Mouse (Mus musculus) adrenal gland, postnatal 4 days (tissue): ENCODE measurements around the gene Gm20388. TPM values are rescaled to one million over a fixed set of nuclear protein-coding genes. Genes with fewer than 3 reads are reported as not detected.
A peak's percentile ranks its signal among the peaks of the same experiment; 100 is the strongest.

Source experiments
- DNase-seq, 2 experiments: peaks; one replicate each; pipeline ENCODE4 v3.0.0; 2021 to 2022; ENCODE audit warnings: low spot score in 2 of 2, mixed read lengths in 2 of 2
- total RNA-seq, 2 experiments: library from RNA; stranded (reverse); gene quantifications; 2 replicates each; pipeline ENCODE4 v1.2.3; 2021

The Gm20388 gene
- total RNA-seq, 2 experiments from 2014 or later: 8.8 TPM; not detected in 1

DNA sequence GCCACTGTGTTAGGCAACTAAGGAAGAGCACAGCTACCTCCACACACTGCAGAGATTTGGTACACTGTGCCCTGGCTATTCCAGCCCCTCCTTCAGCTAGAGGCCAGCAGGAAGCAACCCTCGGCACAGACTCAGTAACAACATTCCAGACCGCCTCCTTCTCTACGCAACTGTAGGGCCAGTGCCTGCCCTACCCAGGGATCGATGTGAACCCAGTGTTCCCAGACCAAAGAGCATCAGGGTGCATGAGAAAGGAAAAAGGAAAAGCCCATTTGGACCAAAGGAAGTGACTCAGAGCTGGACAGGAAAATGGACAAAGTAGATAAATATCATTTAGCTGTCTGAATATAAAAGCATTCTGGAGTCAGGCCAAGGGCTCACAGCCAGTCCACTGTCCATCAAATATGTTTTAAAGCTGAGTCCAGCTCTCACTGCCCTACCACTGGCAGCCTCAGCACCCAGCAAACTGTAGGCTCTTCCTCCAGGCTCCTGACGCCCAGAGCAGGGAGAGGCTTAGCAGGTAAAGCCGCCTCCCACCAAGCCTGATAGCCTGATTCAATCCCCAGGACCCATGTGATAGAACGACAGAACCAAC is 1708.9 kb downstream of the Gm20388 start:
- DNase-seq: no peak

DNA sequence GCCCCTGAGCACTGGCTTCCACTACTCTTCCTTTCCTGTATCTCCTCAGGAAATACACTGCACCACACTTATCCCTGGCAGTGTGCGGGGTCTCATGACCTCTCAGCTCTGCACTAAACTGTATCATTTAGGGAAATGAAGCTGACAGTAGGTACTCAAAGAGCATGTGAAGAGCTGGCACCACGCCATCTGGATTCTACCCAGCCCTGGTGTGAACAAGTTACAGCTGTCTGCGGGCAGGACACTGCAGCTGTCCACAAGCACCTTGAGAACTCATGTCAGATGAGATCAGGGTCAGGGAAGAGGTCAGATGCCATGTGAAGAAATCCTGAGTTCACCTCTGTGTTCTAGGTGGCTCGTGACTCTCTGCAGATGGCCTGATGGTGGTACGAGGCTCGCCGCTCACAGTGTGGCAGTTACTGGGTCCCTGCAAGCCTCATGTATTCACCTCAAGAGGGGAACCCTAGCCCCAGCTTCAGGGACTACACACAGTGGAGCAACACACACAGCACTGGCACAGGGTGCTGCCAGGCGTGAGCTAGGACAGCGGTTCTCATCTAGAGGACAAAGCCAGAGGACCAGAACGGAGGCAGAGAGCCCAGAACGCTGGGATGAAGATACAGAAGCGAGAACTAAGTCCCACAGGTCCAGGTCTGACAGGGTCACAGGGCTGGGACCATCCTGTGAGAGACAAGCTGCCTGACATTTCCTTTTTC is 1710.3 kb downstream of the Gm20388 start:
- no peak for DNase-seq

DNA sequence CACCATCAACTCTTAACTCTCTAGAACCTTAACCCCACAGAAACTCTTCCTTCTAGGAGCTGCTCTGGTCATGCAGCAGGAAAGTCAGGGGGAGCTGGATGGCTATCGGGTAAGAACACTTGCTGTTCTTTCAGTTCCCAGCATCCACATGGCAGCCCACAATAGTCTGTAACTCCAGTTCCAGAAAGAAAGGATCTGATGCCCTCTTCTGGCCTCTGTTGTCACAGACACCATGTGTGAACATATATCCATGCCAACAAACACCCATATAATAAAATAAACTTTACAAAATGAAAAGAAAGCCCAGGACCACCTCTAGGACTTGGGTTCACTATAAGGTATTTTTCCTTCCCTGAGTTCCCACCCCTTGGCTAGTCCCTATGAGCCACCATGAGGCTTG is 1711.2 kb downstream of the Gm20388 start:
- no peak for DNase-seq

DNA sequence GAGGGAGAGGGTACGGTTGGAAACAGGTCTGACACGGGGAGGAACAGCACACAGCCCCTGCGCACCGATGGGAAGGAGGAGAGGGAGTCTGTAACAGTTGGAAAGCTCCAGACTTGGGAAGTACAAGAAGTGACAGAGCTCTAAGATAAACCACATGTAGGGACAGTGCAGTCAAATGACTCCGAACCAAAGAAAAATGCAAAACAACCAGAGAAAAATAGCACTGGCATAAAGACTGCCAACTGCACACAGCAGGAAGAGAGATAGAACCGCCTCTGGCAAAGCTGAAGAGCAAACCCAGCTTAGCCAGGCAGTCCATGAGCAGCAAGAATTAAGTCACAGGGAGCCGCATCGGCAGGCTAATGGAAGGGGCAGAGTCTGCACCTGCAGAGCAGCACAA is 1712.4 kb downstream of the Gm20388 start:
- DNase-seq: no peak

DNA sequence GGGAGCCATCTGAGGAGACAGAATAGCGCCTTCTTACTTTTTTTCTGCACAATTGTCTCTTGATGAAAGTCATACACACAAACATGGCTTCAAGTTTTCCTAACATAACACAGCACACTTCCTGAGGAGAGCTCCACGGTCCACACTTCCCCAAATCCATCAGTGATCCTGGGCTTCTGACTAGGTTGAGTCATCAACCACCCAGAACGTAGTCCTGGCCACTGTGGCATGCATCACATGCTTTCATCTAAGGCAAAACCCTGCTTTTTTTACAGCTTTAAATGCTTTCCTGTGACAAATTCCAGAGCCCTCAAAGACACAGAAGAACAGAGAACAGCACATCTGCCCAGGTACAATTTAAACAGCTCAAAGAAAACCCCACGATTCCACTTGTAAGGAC is 1718.0 kb downstream of the Gm20388 start:
- DNase-seq: no peak

DNA sequence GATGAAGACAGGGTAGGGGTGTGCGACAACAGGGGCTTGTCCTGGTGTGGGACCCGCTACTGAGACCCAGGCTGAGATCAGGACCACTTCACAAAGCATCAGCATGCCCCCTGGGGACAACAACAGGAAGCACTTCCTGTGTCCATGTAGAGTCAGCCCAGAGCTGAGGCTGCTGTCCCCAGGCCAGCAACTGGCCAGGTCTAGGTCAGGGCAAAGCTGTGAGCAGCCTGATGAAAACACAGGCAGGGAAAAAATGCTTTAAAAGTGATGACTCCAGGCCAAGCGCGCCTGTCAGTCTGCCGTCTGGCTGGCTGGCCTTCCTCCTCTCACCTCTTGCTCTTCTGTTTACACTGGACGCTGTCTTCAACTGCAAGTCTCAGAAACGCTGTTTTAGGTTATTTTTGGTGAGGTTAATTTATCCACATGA is 1721.0 kb downstream of the Gm20388 start:
- no peak for DNase-seq

DNA sequence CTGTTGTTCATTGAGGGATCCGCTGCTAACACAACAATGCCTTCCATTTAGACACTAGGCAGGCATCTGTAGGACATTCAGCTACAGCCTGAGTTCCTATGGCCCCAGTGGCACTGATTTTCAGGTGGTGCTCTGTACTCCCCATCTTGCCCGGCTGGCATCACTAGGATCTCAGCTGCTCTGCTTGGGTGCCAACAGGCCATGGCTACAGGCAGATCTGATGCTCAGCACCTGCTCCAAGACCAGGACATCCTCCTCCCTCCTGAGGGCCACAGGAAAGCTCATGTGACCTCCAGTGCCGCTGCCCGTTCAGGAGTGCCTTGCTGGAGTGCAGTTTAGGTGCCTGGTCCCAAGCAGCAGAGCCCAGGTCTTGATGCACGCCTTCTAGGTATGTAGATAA is 1721.8 kb downstream of the Gm20388 start:
- DNase-seq: no peak

DNA sequence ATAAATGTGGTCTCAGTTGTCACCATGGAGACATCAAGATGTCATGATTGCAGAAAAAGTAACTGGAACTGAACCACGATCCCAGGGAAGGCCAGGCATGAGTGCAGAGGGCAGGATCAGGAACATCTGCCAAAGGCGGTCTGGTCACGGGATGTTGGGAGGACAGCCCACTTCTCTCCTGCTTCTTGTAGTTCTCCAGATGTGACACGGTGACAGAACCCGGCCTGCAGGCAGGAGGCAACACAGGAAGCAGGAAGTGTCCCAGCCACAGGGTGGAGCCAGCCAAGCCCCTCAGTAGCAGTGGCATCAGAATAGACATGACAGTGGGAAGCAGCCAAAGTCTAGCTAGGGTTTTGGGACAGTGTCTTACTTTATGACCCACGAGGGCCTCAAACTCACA is 1724.9 kb downstream of the Gm20388 start:
- no peak for DNase-seq

DNA sequence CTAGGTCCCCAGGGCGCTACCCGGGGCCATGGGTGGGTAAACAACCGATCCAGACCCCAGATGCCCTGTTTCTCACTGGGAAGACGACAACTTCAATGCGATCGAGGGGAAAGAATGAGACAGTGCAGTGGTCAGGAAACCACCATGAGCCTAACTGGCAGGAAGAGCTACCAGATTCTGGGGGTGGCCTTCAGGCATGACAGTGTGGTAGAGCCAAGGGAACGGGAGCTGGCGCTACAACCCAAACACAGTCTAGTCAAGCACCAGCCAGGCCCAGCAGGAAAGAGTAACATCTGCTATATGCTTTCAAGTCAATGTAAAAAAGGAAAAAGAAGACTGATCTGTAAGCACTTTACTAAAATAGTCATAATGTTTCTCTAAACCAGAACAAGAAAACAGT is 1725.5 kb downstream of the Gm20388 start:
- no peak for DNase-seq

DNA sequence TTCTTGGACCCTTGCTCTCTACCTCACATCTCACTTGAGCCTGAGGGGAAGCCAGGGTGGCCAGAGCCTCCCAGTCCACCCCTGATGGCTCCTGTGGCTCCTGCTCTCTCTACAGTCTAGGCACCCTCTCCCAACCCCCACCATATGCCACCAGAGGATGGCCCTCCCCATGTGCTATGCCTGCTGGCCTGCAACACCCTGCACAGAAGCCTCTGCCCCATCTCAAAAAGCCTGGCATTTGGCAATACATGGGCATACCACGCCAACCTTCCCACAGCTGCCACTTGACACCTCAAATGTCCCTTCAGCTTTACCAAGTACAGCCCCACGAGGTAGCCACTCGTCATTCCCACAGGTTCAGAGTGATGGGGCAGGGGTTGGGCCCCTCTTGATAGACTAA is 1732.2 kb downstream of the Gm20388 start:
- no peak for DNase-seq

DNA sequence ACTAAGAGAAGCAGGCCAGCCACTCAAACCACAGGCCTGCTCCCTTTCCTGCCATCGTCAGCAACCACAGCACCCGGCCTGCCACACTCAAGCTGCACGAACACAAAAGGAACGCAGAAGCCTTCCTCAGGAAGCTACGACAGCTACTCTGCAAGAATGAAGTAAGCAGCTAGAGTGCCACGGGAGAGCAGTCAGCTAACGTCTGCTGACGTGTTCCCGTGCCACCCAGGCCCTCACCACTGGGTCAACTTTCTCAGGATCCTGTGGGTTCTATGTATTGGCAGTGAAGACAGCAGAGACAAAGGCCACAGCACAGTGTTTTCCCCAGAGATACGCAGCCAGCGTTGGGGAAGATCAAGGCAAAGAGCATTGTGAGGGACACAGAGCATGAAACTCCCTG is 1732.7 kb downstream of the Gm20388 start:
- no peak for DNase-seq

DNA sequence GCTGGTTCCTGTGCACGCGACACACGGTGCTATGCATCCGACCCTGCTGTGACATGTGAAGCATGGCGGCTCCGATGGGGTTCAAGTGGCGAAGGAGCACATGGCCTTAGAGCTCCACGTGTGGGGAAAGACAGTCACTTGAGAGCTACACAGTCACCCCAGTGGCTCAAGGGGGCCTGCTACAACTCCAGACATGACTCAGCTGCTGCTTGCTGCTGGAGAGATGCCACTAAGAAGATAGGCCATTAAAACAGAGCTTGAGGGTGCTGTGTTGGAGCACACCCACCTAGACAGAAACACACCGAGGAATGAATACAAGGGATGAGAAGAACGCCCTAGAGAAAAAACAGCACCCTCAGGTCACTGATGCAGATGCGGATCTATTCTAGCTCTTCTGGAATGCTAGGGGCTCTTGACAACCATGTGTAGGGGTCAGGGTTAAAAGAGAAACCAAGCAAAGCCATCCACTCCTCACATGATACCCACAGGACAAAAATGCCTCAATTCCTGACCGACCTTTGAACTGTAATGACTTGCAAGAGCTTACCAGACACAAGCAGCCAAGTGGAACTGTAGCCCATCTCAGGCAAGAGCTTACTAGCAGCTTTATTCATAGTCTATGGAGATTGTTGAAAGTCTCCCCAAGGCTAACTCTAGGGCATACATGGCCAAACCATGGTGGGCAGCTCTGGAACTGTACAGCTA is 1737.0 kb downstream of the Gm20388 start:
- DNase-seq: no peak

DNA sequence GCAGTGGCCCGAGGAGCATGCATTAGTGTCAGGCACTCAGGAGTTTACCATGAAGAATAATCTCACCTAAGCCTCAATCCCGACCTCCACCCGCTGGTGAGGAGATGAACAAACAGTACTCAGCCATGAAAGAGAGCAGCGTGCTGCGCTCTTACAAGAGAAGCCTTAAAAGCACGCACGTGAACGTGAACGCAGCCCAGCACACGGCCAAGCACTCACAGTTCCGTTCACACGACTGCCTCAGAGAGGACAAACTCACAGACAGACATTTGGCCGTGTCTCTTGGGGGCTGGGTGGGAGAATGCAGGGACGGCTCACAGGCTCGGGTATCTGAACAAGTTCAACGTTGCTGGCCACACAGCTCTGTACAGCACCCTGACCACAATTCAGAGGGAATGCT is 1737.8 kb downstream of the Gm20388 start:
- DNase-seq: no peak

DNA sequence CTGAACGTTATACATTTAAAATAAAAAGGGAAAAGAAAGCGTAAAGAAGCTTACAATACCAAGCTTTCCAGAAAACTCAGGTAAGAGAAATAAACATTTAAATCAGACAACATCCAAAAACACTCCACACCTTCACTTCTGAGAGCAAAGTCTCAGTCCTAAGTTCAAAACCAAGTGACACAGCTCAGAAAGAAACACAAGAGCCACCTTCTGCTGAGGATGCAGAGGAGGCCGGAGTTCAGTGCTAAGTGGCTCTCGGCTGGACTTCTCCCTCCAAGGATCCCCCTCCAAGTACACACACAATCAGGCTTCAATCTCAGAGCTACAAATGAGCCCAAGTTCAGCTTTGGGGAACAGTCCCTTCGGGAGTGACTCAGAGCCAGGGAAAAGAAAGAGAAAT is 1738.8 kb downstream of the Gm20388 start:
- no peak for DNase-seq

DNA sequence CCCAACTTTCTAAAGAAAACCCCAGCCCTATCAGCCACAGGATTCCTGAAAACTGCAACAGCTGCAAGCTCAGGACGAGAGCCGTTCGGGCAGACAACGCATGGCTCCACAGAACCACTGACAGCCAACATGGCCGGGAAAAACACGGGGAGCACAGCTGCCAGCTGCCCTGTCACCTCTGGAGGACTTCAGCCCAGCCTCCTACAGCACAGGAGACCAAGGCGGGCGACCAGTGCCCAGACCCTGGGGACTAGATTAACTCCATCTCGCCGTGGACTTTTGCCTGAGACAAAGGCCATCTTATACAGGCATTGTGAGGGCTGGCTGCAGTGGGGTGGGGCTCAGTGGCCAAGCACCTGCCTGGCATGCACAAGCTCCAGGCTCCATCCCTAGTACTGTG is 1739.3 kb downstream of the Gm20388 start:
- no peak for DNase-seq

DNA sequence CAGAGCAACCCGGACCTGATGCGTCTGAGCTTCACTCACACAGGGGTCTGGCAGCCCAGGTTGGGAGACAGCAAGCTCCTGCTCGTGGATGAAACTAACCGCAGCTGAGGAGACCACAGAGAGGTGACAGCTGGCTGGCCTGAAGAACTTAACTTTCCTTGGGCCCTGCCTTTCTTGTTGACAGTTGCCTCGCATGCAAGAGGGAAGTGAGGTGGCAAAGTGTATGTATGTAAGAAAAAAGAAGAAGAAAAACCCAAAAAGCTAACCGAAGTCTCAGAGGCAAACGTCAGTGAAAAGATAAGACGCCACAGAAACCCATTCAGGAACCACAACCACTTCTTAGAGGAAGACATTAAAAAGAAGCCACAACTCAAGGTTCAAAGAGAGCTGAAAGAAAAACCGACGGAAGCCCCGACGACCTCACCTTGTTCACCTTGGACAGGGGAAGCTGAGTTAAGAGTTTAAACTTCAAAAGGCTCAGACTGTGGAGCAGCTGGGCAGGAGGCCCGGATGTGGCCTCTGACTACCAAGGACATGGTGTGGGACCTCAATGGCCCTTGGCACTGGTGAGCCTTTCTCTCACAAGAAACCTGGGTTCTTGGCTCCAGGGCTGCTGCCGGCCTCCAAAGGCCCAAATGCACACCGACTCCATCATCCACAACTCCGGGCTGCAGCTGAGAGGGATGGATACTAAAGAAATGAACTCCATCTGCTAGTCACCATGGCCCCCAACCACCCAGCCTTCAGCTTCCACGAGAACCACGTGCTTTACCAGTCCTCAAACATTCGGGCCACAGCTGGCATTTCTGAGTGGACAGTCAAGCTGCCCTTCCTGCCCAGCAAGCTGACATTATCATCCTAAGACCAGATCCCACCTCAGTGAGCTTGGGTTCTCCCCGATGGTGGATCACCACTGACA is 1740.0 kb downstream of the Gm20388 start:
- no peak for DNase-seq

DNA sequence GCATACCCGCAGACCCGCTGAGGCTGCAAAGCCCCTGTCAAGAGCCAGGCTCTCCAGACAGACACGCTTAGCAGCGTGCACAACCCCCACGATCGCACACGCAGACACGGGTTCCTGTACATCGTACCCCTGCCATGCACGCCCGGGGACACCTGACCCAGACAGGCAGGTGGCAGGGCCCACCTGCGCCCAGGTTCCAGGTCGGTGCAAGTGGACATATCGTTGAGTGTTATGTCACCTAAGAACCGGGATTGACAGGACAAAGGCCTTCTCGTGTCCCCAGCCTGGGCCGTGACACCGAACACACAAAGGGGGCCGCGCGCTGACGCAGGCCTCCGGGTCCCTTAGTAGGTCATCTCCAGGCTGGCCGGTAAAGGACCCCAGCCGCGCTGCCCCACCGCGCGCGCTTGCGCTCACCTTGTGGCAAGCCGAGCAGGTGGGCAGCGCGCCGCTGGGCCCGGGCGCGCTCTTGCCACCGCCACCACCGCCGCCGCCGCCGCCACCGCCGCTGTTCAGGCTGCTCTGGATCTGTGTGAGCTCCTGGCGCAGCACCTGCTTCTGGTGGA is 1740.8 kb downstream of the Gm20388 start:
- DNase-seq: no peak

DNA sequence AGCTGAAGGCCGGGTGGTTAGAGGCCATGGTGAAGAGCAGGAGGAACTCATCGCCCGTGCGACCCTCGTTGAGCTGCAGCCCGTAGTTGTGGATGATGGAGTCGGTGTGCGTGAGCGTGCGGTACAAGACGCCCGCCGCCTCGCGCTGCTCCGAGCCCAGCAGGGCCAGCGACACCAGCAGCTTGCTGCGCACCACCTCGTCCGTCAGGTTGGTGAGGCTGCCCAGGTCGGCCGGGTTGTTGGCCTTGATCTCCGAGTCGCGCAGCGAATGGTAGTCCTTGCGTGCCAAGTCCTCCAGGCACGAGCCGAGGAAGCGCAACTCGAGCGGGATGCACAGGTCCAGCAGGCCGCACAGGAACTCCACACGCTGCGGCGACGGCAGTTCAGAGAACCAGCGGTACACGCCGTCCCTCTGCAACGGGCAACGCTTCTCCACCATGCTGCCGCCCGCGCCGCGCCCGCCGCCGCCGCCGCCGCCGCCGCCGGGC is 1741.3 kb downstream of the Gm20388 start:
- DNase-seq: no peak

DNA sequence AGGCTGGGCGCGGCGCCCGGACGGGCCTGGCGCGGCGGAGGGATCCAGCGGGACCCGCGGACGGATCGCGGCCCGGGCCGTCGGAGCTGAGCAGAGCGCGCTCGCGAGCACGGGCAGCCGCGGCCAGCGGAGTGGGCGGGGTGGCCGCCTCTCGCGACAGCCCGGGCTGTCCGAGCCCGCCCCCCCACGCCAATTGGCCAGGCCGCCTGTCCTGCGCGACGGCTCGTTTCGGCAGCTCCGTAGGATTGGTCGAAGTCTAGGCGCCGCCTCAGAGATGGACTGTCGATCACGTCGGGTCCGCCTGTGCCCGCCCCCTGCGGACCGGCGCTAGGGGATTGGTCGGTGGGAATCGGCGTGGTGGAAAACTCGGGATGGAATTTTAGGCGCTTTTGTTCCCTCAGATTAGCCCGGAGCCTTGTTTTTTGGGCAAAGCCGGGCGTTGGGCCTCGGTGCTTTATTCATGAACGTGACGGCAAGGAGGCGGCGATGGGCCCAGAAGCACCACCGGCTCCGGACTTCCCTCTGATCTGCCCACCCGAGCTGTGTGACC is 1742.2 kb downstream of the Gm20388 start, which contains the start of gene Zcchc14:
TSS of gene Zcchc14 (minus strand) at position 128 of the 550 bp plus-strand sequence.
- DNase-seq: peak; percentile 84 to 94

DNA sequence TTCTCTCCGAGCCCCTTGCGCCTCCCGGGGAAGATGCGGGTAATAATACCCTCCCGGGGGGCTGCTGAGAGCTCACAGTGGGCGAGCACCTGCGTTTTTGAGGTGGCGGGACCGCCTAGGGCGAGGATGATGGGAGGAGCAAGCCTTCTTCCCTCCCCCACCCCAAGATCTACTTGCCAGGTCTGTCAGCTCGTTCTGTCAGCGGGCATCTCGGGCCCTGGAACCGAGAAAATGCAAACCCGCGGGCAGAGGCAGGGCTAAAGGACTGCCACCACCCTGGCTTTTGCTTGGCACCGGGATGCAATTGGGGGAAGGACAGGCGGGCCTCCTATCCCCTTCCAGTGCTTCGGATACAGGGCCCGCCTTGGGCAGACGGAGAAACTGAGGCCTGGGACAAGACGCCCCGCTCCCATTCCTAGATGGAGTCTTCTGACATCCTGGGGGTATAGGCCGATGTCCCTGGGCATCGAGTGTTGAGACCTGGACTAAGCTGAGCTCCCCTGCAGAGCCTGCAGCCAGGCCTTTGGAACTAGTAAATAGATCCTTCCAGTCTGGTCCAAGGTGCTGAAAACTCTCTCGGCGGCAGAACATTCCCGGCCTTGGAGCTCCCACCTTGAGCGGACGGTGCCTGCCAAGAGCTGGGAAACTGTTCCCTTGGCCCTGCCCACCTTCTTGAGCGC is 1742.8 kb downstream of the Gm20388 start:
- no peak for DNase-seq
